Mouse (Mus musculus): Measurements from ENCODE around the gene Afap1.
A peak's percentile ranks its signal among the peaks of the same experiment; 100 is the strongest.

The Afap1 gene

GRCm38 (mm10) chr5:35893093-35893804, at the start of gene Afap1:
Gene Afap1 (plus strand): TSS chr5:35893319.
- DNase-seq (ENCODE audit: low read depth, low spot score) = peak; percentile 97

DNA sequence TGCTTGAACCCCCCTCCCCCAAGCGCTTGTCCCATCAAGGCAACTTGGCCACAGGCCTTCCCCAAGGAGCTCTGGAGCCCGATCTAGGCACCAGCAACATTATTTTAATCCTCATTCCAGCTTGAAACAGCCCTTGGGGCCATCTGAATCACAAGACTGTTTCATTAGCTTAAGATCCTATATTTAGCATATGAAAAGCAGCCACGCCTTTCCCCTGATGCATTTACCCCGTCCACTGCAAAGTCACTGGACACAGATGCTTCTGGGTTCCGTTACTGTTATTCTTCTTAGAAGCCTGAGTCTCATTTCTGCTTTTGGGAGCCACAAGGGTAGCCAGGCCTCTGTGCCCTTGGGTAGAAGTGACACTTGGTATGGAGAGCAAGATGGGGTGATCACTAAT, 41.6 kb upstream of the Afap1 start:
- DNase-seq (ENCODE audit: low read depth, low spot score) = peak; percentile 63

- DNase-seq (ENCODE audit: low read depth, low spot score) = no peak
These were observed 39.7 kb upstream of the Afap1 start for GRCm38 (mm10) chr5:35853463-35853862.

GRCm38 (mm10) chr5:35856245-35856644, 36.9 kb upstream of the Afap1 start:
- no peak for DNase-seq (ENCODE audit: low read depth, low spot score)

DNA sequence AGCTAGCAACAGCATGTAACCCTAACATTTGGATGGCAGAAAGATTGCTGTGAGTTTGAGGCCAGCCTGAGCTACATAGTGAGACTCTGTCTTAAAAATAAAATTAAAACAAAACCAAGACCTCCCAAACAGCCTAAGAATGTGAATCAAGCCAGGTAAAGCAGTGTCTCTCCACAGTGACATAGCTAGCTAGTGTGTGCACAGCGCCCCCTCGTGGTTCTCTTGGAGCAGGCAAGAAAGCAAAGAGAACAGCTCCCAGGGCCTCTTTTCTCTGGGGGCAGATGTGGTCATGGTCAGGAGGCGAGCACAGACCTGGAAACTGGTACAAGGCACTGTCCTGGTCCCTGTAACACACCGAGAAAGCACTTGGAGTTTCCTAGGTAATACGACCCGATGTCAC, 35.0 kb upstream of the Afap1 start:
- peak; percentile 85 for DNase-seq (ENCODE audit: low read depth, low spot score)

- no peak for DNase-seq (ENCODE audit: low read depth, low spot score)
These were observed 31.7 kb upstream of the Afap1 start for GRCm38 (mm10) chr5:35861456-35861855.

GRCm38 (mm10) chr5:35869973-35870372, 23.1 kb upstream of the Afap1 start:
- no peak for DNase-seq (ENCODE audit: low read depth, low spot score)

- peak; percentile 91 for DNase-seq (ENCODE audit: low read depth, low spot score)
These were observed 22.6 kb upstream of the Afap1 start for GRCm38 (mm10) chr5:35870408-35871012.

DNA sequence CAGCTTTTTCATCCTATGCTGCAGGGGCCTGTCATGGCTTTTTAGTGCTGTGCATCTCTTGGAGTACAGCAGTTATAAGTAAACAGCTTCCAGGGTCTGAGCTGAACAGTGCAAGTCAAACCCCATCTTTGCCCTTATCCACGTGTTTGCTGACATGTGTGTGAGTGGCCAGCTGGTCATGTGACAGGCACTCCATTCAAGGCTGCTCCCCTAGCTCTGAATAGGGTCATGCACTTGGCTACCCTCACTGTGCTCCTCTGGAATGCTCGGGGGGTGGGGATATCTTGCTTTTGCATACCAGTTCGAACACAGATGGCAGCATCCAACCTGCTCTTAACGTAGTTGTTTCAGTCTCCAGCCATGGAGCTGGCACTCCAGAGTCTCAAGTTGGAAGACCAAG, 19.7 kb upstream of the Afap1 start:
- DNase-seq (ENCODE audit: low read depth, low spot score) = no peak

- DNase-seq (ENCODE audit: low read depth, low spot score) = no peak
These were observed 16.9 kb upstream of the Afap1 start for GRCm38 (mm10) chr5:35876236-35876635.

GRCm38 (mm10) chr5:35879199-35879598, 13.9 kb upstream of the Afap1 start:
- DNase-seq (ENCODE audit: low read depth, low spot score) = no peak

DNA sequence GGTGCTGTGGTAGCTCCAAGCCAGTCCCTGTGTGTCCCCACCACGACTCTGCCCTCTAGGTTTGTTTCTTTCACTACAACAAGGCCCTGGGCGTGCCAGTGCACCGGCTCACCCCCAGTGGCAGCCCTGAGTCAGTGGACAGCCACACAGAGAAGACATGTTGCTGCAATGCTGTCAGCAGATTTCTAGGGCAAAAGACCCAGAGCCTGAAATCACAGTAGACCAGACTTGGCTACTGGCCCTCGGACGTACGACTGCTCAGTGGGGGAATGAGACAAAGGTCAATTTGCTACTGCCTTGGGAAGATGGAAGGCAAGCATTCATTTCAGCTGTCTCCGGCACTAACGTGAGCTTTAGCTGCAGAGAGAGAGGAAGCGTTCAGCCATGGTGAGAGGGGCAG, 10.7 kb upstream of the Afap1 start:
- DNase-seq (ENCODE audit: low read depth, low spot score) = no peak

DNA sequence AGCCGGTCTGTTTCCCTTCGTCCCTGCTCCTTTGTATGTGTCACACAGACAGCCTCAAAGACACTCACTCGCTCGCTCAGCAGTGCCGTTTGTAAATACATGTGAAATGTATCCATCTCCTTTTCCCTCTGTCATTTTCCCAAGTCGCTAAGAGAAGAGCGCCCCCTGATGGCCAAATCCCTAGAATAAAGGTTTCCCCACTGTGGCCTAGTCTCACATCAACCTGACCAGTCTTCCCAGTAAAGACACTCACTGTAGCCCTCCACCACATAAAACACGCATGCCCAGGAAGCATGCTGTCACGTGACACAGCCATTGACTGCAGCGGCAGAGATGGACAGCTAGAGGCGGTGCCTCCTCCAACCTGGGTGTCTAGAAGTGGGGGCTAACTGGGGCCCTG, 8.9 kb upstream of the Afap1 start:
- DNase-seq (ENCODE audit: low read depth, low spot score) = peak; percentile 92

DNA sequence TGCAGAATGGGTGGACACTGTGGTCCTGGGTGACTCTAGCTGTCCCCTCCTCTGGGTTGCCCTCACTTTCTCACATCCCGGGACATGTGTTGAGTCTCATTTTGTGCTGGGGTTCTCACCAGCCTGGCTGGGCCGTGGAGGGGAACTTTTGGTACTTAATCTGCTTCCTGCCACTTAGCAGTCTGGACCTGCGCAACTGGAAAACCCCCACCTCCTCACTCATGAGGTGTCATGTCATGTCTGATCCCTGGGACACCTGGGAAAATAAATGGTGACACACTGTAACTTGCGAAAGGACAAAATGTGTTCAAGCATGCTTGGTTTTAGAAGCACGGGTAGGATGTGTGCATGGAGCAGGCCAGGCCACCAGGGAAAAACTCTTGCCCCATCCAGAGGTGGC, 8.4 kb upstream of the Afap1 start:
- DNase-seq (ENCODE audit: low read depth, low spot score) = no peak

- peak; percentile 61 for DNase-seq (ENCODE audit: low read depth, low spot score)
These were observed 4.2 kb upstream of the Afap1 start for GRCm38 (mm10) chr5:35888959-35889358.

DNA sequence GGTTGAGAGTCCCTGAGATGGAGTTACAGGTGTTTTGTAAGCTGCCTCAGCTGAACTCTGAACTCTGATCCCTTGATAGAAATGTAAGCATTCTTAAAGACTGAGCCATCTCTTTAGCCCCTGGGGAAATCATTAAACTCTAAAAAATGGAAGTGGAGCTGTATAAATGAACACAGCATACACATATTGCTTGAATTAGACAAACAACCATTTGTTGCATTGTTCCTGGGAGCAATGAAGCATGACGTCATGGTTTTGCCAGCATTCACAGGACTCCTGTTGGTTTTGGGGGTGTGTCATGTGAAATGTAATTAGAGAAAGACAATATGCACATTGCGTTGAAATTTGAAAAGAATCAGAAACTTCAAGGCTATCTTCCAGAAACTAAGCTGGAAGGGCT, 3.5 kb upstream of the Afap1 start:
- no peak for DNase-seq (ENCODE audit: low read depth, low spot score)

DNA sequence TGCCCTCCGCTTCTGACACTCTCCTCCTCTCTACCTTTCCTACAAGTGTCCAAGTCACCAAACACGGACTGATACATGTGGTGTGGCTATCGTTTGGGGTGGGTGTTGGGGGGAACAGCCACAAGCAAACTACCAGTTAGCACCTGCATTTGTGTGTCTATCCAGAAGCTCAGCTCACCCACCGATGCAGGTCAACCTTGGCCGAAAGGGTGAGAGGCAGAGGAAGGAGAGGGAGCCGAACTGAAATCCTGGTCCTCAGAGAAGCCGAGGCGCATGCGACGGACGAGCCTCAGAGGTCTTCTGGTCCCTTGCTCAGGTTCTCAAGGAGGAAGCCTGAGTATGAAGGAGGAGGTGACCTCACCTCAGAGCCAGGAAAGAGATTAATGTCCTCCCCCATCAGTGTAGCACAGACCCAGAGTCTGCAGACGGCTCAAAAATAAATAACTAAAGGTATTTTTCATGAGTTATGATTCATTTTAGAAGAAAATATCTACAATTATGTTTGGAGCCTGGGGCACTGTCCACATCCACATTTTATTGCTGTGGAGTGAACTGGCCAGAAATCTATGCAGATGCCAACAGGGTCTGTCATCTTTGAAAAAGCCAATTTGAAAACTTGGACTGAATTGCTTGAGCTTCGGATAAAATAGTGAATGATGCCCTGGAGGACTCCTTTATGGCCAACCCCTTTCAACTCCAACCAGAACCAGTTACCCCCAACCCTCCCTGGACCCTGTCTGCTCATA, 2.0 kb upstream of the Afap1 start:
- DNase-seq (ENCODE audit: low read depth, low spot score) = no peak

DNA sequence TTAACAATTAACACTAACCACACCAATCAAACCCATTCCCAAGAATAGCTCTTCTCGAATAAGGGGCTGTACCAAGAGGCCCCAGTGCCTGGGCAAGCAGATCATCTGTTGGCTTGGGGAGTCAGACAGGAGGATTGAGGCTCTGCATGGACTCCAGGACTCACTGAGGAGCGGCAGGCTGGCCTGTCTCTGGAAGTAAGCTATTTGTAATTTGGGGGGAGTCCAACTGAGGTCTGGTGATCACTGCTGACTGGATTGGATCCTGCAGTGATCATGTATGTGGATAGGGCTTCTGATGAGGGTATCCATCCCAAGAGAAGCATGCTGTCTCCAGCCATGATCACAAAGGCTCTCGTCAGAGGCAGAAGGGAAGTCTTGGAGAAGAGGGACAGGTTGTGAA, 756 bp upstream of the Afap1 start:
- DNase-seq (ENCODE audit: low read depth, low spot score) = no peak

DNA sequence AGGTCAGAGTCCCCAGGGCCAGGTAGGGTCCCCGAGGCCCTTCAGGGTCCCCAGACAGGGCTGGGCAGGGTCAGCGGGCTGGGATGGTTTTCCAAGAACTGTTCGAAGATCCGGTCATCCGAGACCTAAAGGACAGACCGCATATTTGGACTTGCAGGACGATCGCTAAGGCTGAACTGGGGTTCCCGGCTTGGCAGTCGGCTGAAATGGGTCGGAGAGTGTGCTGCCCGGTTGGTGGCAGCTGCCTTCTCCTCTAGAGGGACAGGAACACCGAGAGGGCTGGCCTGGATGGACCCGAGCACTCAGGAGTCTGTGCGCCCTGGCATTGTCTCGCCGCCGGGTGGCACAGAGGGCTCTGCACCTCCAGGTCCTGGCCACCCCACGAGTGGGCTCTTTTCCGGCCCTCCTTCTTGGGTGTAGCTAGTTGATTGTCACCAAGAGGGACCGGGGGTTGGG, 714 bp downstream of the Afap1 start:
- no peak for DNase-seq (ENCODE audit: low read depth, low spot score)

DNA sequence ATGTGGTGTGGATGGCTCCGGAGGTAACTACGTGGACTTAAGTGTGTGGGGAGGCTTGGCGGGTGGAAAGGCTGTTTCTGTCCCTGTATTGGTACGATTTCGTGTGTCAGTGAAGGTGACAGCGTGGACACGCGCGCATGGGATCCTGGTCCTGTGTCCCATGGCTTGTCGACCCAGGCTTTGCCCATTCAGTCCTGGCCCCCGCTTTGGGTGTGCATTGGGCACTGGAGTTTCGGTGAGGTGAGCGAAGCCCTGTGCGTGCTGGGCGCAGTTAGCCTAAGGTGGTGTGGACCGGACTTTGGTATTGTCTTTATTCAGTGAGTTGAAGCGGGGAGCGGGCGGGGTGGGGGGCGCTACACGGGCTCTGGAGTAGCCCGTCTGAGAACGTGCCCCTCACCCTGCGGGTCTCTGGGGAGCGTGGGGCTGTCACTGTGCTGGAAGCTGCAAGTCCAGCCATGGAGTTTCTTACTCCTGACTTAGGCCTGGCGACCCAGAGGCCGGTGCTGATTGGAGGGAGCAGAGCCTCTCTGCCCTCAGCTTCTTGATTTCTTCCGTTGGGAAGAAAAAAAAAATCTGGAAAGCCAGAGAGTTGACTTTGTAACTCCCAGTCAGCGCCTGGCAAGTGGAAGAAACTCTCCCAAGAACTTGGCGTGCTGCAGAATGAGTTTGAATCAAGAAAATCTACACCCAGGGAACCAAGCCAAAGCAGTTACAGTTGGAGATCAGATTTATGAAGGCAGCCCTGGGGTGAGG, 1.4 kb downstream of the Afap1 start:
- DNase-seq (ENCODE audit: low read depth, low spot score) = no peak

- no peak for DNase-seq (ENCODE audit: low read depth, low spot score)
These were observed 2.8 kb downstream of the Afap1 start for GRCm38 (mm10) chr5:35895926-35896325.

- no peak for DNase-seq (ENCODE audit: low read depth, low spot score)
These were observed 3.4 kb downstream of the Afap1 start for GRCm38 (mm10) chr5:35896556-35896955.

Measured in R1 (cell line).